Mouse (Mus musculus): ENCODE data around the gene Sema6b.

Sema6b gene

DNA sequence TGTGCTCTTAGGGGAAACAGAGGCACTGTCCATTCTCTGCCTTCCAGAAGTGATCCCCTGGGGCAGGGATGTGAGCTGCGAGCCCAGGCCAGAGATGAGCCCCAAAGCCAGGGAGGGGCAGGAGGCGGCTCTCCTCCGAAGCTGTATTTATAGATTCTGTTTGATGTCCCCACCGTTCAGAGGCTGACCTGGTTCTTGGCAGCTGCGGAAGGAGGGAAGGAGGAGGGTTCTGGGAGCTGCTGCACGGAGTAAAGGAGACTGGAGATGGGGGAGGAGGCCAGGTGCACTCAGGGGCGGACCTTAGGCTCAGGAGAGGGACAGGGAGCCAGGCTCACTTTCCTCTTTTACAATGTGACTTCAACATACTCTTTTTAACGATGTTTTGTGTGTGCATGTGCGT, 6.0 kb upstream of the Sema6b start:
- in situ Hi-C loops (cut with MboI), result no loop called here

DNA sequence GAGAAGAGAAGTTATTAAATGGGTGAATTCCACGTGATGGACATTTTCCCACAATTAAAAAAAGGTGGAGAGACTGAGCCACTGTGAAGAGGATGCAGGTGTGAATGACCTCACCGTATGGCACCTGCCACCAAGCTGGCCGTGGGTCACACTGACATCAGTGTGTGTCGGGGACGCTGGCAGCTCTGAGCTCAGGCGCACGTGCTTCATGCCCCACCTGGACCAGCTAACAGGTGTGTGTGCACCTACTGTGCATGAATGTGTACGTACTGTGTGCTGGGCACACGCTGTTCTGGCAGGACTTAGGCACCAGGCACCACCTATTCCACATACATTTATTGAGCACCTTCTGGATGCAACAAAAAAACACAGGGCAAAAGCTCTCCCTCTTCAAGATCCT, 4.4 kb upstream of the Sema6b start:
- in situ Hi-C loops (cut with MboI), result no loop called here

DNA sequence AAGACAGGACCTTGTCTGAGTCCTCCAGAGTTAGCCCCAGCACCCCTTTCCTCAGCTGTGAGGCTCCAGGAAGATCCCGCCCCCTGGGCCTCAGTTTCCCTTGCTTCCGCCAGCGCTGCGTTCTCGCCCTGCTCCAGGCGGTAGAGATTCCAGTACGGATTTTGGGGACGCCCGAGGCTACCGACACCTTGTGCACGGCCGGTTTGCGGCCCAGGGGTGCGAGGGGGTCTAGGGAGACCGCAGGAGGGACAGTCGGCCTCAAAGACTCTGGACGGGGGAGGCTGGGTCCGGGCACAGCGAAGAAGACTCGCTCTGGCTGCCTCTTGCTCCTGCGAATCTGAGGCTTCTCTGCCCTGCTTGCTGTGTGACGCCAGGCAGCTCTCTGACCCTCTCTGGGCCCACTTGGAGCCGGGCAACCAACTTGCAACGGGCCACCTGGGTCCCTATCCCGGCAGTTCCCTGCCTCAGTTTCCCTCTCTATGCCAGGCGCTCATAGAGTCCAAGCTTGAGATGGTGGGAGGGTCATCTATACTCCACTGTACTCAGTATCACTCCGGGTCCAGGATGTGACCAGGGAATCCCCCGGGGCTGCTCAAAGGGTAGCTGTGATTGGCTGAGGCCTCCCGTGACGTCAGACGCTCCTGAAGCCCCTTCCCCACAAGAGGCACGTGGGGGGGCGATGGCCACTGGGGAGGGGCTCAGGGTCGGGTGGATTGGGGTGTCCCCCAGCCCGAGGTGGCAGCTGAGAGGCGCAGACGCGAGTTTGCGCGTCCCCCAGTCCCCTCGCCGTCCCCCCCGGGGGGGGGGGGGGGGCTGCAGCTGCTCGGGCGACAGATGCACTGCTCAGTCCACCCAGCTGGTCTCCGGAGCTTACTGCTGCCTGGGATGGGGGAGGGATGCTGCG, 1.8 kb upstream of the Sema6b start:
- in situ Hi-C loops (cut with MboI), result no loop called here

DNA sequence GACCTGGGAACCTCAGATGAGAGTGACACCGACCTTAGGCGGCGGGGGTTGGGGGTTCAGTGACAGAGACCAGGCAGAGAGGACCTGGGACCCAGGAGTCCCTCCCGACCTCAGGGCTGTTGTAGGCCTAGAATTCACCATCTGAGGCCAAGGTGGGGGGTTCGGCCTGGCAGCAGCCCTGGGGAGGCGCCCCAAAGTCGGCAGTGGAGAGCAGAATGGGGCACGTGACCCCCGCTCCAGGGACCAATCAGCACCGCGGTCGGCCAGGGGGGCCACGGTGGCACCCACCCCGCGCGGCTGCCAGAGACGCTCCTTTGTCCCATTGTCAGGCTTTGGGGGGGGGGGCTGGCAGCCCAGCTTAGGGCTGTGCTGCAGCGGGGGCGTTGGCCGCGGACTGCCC, 788 bp downstream of the Sema6b start:
- in situ Hi-C loops (cut with MboI), result no loop called here

DNA sequence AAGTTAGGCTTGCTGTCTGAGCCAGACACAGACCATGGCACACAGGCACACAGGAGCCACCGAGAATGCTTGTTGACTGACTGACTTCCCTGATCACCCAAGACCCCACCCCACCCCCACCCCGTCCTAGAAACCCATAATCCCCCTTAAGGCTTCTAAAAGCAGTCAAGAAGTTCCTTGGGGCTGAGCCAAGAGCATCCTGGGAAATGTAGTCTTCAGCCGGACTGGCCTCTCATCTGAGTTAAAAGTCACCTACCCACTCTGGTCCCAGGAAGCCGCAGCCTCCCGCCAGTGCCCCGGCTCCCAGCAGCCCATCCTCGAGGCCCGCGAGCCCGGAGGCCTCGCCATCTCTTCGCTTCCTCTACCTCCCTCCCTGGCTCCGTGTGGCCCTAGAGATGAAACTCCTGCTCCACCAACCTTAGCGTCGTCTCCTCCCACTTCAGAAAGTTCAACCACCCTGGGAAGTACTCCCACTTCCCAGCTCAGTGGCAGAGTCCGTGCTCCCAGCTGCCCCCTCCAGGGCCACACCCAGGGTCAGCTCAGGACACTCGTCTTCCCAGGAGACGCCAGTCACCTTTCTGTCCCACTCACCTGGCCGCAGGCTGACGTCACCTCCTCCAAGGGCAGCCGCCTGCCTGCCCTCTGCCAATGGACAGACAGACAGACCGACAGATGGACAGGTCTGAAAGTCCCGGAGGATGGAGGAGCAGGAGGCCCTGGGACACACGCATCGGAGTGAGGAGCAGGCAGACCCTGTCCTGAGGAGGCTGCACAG, 2.1 kb downstream of the Sema6b start:
- in situ Hi-C loops (cut with MboI), result no loop called here

DNA sequence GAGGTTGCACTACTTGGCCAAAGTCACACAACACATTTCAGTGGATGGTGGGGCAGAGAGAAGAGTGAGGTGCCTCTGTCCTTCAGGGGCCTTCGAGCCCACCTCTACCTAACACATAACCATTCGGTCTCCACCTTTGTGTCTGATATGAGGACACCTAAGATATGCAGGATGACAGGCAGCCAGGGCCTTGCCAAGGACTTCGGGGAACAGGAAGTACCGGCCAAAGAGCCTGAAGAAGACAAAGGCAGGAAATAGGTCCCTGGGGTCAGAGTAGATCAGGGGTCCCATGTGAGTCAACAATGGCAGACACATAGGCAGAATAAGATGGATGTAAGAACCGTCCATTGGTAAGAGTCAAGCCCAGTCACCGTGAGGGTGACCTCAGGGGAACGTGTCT, 3.6 kb downstream of the Sema6b start:
- in situ Hi-C loops (cut with MboI), result no loop called here

DNA sequence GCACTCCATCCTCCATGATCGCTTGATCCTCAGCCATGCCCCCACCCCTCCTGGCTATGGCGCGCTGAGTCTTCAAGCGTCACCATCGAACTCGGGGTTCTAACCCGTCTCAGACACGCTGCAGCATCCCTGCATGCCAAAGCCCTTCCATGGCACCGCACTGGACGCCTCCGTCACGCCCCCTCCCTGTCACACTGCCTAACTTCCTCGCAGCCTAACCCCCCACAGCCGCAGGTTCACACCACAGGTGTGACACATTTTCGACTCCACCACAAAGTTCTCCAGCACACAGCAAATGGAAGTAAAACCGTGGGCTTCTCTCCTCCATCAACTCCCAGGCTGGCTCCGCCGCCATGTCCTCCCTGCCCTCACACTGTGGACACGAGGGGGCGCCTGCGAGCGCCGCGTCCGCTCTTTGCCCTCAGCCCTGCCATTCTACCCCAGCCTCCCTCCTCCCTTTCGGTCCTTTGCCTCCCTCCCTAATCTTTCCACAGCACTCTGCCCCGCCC, 5.6 kb downstream of the Sema6b start:
- in situ Hi-C loops (cut with MboI), result no loop called here

DNA sequence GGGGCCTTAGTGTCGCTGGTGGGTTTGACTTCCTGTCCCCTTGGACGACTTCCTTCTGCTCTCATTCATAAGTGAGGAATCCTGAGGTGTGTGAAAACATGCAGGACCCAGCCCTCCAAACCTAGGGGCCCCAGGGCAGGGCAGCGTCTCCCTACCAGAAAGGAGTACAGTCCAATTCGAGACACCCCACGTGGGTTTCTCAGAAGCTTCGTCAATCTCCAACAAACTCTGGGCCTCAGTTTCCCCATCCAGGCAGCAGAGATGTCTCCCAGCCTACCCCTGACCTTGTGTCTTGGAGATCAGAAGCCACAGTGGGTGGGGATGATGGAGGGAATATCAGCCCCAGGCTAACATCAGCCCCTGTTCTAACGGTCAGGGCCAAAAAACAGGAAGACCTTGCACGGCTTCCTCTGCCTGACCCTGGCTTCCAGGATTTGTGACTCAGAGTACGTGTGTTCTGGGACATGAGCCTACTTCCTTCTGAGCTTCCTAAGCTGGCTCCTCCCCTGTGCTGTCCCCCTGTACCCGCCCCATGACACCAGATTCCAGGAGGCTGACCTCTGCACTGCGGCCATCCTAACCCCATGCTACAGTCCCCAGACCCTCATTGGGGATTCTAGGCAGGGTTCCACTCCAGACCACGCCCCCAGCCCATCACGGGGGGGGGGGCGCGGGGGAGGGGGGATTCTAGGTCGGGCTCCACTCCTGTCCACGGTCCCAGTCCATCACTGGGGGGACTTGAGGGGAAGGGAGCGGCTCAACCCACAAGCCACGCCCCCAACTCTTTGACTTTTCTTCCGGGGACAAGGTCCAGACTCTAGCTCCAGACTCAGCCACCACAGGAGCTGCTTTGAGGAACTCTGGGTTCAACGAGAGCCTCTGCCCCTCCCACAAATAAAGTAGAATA, 6.4 kb downstream of the Sema6b start:
- in situ Hi-C loops (cut with MboI), result no loop called here

DNA sequence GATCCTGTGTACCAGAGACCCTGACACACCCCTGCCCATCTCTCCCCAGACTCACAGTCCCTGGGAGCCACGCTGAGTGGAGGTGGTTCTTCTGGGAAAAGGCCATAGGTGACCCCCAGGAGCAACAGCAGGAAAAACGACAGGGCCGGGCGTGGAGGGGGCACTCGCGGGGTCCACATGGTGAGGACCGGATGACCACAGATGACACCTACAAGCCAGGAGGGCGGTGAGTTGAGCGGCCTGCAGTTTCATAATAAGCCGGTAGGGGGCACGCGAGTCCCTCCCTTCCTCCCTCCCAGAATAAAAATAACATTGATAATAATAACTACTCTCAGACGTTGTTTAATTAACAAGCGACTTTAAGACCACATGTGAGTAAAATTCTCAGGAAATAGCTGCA, 7.5 kb downstream of the Sema6b start:
- in situ Hi-C loops (cut with MboI), result no loop called here

DNA sequence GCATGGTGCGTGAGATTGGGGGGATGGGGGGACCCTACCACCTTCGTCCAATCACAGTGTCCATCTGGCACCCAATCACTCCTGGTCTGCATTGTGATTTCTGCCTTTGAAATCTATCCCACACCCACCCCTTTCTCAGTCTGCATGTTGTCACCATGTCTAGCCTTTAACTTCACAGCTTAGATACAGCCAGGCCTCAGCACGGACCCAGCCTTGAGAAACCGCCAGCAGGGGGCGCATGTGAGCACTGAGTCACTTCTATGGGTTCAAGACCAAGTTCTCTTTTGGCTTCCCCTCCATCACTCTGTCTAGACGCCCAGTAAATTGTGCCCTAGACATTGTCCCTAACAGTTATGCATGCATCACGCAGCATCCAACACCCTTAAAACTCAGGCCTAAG, 8.3 kb downstream of the Sema6b start:
- in situ Hi-C loops (cut with MboI), result no loop called here

DNA sequence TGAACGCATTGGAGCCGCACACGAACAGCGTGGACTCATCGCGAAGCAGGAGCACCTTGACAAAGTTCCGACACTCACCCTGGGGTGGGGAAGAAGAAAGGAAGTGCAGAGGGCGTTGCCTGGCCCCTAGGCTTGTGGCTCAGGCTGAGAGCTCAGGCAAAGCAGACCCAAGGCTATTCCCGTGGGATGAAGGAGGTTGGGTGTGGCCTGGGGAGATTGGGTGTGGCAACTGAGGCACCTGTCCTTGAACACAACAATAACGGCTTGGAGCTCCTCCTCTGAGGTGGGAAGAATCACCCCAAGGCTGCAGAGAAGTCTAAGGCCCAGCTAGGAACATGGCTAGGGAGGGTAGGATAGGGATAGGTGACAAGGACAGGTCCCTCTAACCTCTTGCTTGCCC, 9.0 kb downstream of the Sema6b start:
- in situ Hi-C loops (cut with MboI), result no loop called here

DNA sequence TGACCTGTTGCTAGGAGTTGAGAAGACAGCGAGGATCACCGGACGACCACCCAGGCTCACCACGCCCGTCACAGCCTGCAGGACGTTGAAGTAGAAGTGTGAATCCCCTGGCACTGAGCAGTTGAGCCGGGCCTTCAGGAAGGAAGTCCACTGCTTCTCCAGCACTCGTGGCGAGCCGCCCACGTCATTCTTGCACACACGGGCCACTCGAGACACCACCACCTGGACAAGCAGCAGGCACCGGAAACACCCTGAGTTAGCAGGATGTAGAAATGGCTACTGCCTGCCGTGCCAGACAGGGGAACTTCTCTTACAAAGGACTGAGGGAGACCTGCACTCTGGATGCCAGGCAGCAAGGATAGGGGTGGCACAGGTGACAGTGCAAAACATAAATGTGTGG, 11.9 kb downstream of the Sema6b start:
- in situ Hi-C loops (cut with MboI), result no loop called here

DNA sequence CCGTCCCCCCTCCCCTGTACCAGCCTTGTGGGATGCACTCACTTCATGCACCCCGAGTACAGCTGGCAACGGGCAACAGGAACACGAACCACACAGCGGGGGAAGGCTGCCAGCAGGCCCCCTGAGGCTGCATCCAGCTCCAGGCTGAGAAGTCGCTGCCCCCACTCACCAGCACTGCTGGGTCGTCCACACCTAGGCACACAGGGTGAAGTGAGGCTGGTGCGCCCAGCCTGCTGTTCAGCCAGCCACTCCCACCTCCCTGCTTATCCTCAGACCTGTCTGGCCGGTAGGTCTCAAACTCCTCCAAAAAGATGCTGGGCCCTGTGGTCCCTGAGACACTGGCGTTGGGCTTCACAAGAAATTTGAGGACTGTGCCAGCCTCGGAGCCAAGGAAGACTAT, 14.0 kb downstream of the Sema6b start:
- in situ Hi-C loops (cut with MboI), result no loop called here

DNA sequence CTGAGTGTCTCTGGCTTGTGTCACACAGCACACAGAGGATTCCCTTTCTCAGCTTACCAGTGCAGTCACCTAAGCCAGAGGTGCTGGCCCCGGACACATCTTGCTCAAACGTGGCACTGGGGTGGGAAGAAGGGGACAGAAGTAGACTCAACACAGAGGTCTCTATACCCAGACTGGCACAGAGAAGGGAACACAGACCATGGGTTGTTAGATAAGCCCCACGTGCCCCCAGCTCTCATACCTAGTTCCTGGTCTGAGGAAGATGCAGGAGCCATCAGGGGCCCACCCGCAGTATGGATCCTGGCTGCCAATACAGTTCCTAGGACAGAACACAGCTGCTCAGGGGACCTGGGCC, 14.9 kb downstream of the Sema6b start:
- in situ Hi-C loops (cut with MboI), result no loop called here

DNA sequence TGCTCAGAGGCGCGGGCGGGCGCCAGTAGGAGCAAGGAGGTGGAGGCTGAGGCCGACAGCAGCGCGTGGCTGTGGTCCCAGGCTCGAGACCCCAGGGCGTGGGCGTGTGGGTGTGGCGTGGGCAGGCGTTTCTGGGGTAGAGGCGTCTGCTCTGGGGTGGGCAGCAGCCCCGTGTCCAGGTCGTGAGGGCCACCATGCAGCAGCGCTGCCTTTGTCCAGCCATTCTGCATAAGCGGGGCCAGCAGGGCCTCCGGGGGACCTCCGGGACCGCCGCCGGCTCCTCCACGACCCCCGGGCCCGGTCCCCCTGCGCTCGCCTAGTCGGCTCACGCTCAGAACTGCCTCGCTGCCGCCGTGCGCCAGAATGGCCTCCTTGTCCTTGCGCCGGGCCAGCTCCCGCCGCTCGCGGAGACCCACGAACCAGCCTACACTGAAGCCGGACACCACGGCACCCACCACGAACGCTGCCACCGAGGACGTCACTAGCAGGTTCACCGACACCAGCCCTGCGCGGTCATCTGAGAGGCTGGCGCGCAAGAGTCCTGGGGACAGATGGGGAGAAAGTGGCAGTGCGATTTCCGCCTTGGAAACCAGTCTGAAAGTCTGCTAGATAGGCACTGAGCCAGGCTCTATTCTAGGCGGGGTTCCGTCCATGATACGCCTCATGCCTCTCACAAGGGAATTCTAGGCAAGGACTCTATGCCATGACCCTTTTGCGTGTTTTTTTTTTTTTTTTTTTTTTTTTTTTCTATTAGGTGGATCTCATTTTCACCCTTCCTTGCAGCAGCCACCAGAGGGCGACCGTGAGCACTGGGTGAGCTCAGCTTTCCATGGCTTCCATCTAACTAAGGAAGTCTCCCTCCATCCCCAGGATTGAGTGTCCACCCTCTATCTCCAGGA, 15.5 kb downstream of the Sema6b start:
- in situ Hi-C loops (cut with MboI), result no loop called here

DNA sequence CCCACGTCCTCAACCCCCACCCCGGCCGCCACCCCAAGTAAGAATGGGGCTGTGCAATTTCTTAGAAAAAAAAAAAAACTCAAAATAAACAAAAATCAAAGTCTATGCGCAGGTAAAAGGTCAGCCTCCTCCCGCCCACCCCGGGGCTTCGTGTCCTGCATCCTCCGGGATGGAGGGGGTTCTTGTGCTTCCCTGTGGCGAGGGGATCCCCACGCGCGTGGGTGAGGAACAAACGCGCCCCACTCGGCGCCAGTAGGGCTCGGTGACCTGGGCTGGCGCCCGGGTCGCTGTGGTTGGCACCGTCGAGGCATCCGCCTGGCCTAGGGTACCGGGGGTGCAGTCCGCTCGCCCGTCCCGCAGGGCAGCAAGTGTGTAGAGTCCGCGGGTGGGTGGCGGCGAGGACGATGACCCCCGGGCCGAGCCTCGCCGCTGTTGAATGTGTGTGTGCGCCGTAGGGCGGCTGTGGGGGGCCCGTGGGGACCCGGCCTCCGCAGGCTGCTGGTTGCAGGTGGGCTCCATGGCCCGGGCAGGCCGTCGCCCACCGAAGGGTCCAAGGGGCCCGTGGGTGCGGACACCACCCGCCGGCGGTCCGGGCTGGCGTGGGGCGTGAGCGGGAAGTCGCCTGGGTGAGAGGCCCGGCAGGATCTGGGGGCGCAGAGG, 16.3 kb downstream of the Sema6b start:
- in situ Hi-C loops (cut with MboI), result no loop called here

DNA sequence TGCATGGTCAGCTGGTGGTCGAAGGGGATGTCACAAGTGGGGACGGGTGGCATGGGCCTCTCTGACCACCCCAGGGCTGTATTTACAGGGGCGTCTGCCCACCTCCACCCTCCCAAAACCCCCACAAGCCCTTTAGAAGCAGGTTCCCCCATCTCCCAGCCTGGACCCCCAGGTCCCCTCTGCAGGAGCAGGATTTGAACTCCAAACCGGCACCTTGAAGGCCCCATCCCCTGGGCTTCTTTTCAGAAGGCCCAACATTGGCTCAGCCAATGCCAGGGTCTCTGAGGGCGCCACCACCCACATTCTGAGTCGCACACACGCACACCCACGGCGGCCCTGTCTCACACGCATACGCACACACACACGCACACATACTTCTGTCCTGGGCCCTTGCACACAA, 17.0 kb downstream of the Sema6b start:
- in situ Hi-C loops (cut with MboI), result no loop called here

DNA sequence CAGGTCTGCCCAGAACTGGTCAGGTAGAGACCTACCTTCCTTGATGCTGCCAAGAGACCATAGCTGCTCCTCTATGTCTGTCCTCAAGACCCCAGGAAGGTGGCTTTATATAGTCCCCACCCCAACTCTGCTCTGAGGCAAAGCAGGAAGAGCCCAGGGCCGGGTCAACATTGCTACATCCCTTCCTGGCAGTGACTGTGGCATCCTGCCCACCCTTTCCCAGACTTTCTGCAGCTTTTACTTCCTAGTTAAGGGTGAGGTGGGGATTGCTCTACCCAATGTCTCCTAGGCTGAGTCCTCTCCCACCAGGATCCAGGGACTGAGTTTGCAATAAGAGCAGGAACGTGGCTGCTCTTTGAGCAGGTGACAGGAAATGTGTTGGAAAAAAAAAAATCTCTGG, 18.3 kb downstream of the Sema6b start, which contains the start of gene Lrg1:
Gene Lrg1 (minus strand): TSS at position 176 of the 400 bp plus-strand sequence.
- in situ Hi-C loops (cut with MboI), result no loop called here

DNA sequence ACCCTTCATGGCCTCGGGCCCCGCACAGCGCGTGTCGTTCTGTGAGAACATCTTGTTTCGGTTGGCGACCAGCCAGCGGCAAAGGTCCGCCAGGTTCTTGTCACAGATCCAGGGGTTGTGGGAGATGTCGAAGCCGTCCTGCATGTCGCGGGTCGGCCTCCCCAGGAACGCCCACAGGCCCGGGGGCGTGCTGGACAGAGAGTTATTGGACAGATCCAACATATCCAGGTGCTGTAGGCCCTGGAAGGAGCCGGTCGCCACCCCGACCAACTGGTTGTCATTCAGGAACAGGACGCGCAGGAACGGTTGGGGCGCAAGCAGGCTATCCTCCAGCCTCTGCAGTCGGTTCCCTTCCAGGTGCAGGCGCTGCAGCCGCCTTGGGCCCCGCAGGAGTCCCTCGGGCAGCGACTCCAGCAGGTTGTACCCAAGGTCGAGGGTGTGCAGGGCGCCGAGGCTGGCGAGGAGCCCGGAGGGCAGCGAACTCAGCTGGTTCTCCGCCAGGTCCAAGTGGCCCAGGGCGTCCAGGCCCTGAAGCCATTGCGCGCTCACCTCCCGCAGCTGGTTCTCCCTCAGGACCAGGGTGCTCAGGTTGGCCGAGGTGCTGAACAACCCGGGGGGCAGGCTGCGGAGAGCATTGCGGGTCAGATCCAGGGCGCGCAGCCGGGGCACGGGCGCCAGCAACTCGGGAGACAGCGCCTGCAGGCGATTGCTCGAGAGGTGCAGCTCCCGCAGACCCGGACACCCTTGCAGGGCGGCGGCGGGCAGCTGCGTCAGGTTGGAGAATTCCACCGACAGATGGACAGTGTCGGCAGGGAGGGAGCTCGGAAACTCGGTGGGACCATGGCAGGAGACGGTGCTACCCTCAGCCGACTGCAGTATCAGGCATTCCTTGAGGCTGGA, 19.9 kb downstream of the Sema6b start:
- in situ Hi-C loops (cut with MboI), result no loop called here

Measured in mature B cell (primary cell).